Mouse (Mus musculus) embryonic facial prominence, embryonic 15.5 days (tissue): ENCODE data around the gene Pxylp1. TPM values are rescaled to one million over a fixed set of nuclear protein-coding genes. Genes with fewer than 3 reads are reported as not detected.
A peak's percentile ranks its signal among the peaks of the same experiment; 100 is the strongest.

Experiments
- ATAC-seq: fragments of 200-750 bp; cut with Nextera tagmentation; 2 replicates; pipeline ENCODE4 v1.8.0; 2017; ENCODE audit warnings: low read depth, moderate TSS enrichment; ENCODE audit not compliant: insufficient number of reproducible peaks, low FRiP score, low TSS enrichment
- H3K27ac ChIP-seq: fragments of 300-500 bp; sonication (generic); replicated peaks from 2 replicates; pipeline ENCODE4 v1.5.1; 2015; ENCODE audit warnings: mild to moderate bottlenecking, inconsistent platforms
- H3K27me3 ChIP-seq: fragments of 300-500 bp; sonication (generic); 2 replicates; pipeline ENCODE4 v1.6.1; 2015; ENCODE audit warnings: inconsistent platforms
- H3K36me3 ChIP-seq: fragments of 300-500 bp; sonication (generic); 2 replicates; pipeline ENCODE4 v1.6.1; 2015; ENCODE audit warnings: mild to moderate bottlenecking, inconsistent platforms
- H3K4me1 ChIP-seq: fragments of 300-500 bp; sonication (generic); 2 replicates; pipeline ENCODE4 v1.6.1; 2015; ENCODE audit warnings: inconsistent platforms
- H3K4me2 ChIP-seq: fragments of 300-500 bp; sonication (generic); replicated peaks from 2 replicates; pipeline ENCODE4 v1.6.1; 2015; ENCODE audit warnings: mild to moderate bottlenecking, inconsistent platforms
- H3K4me3 ChIP-seq: fragments of 300-500 bp; sonication (generic); replicated peaks from 2 replicates; pipeline ENCODE4 v1.5.1; 2015; ENCODE audit warnings: mild to moderate bottlenecking, inconsistent platforms
- H3K9ac ChIP-seq: fragments of 300-500 bp; sonication (generic); 2 replicates; pipeline ENCODE4 v1.6.1; 2015; ENCODE audit warnings: inconsistent platforms
- H3K9me3 ChIP-seq: fragments of 300-500 bp; sonication (generic); replicated peaks from 2 replicates; pipeline ENCODE4 v1.6.1; 2016; ENCODE audit warnings: inconsistent platforms
- WGBS: fragments of 180-500 bp; shearing (Covaris S2); methylation state at CpG from one replicate; pipeline ENCODE4 v1.1.7; 2015; 5-methylcytosine and 5-hydroxymethylcytosine counted together
- polyA plus RNA-seq: library from polyadenylated mRNA; unstranded; fragments of >200 nt; fragmentation: Nextera tagmentation; extraction: Ambion mirVana; gene quantifications from 2 replicates; pipeline ENCODE4 v1.2.1, GENCODE M21; 2015

The Pxylp1 gene
- polyA plus RNA-seq, 1 experiment from 2014 or later, result 34.4 TPM

DNA sequence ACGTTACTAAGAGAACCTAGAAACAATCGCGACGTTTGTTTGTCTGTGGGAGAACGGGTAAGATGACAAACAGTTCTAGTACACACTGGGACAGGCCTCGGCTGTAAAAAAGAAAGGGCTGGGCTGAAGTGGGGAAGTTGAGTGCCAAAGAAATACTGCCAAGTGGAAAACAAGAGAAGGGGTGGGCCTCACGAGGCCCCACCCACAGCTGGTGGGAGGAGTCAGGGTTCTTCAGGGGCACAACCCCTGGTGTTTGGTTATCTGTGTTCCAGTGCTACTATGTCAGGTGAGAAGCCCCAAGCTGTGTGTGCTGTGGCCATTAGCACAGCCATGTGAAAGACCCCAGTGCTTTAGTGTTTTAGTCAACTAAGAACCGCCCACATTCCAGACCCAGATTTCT, 22.4 kb downstream of the Pxylp1 start:
- ATAC-seq, result no peak
- 80% methylated on average over 8 of the region's 8 CpGs for WGBS
- no peak overlapping the region for H3K27ac ChIP-seq

DNA sequence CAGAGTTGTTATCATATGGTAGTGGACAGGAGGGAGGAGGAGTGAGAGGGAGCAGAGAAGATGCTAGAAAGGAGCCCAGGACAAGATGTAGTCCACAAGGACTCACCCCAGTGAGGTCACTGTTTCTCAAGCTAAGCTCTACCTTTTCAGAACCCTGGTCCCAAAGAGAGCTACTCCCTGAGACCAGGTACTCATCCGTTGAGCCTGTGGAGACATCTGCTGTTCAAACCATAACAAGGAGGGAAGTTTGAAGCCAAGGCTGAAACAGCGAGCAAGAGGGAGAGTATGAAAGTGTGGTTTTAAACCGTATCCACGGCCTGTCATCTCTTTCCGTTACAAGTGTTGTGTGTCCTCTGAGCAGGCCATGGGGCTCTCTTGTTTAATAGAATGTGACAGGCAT, 22.9 kb downstream of the Pxylp1 start:
- Histone ChIP-seq H3K4me1 (peaks cover 11% of the 10 kb centered on the region; the same call in 1 of the 2 replicates), H3K4me3 (no peak overlapping the region), H3K4me2 (no peak overlapping the region), H3K27me3 (no peaks in the 10 kb centered on the region), H3K9me3 (no peaks in the 10 kb centered on the region), H3K27ac (no peak overlapping the region), H3K36me3 (no peaks in the 10 kb centered on the region), H3K9ac (no peak overlapping the region)
- ATAC-seq, result no peak
- 80% methylated on average over 5 of the region's 5 CpGs for WGBS

More for the DNA sequence above, 22.4 kb downstream of the Pxylp1 start:
- Histone ChIP-seq H3K36me3 (no peaks in the 10 kb centered on the region), H3K27me3 (no peaks in the 10 kb centered on the region), H3K9me3 (no peaks in the 10 kb centered on the region), H3K4me3 (no peak overlapping the region), H3K4me1 (peaks cover 14% of the 10 kb centered on the region; the same call in 1 of the 2 replicates), H3K4me2 (no peak overlapping the region), H3K9ac (no peak overlapping the region)

DNA sequence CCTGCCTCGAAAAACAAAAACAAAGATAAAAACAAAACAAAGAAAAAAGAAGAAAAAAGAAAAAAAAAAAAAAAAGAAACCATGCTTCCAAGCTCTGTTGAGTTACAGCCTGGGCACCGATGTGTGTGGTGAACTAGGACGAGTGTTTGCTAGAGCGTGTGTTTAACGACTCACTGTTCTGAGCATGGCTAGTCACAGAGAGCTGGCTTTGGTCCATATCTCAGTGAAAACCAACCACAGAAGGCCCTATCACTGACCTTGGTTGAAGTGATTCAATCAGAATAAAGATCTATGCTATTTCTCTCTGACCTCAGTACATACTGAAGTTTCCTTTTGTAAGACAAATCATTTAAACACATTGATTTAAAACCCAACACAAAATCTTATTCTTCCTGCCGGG, 23.9 kb downstream of the Pxylp1 start:
- no peak for ATAC-seq
- WGBS, result 90% methylated on average over 6 of the region's 6 CpGs

DNA sequence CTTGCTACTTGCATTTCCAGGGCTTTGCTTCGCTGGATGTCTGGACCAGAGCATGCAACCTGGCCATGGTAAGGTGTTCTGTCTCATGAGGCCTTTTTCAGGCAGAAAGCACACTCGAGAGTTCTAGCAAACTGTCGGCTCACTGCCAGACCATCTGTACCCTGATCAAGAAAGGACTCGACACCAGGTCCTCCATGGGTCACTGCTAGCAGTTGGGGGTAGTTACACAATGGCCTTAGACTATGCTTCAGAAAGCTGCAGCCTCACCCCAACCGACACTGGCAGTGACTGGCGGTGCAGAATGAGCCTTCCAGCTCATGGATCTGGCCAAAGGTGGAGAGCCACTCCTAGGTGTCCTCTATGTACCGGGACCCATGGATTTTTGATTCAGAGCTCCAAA, 25.3 kb downstream of the Pxylp1 start:
- H3K27ac ChIP-seq, result no peak overlapping the region
- H3K9me3 ChIP-seq, result no peaks in the 10 kb centered on the region
- no peaks in the 10 kb centered on the region for H3K36me3 ChIP-seq
- no peaks in the 10 kb centered on the region for H3K27me3 ChIP-seq
- H3K4me1 ChIP-seq, result peaks cover 25% of the 10 kb centered on the region
- H3K4me2 ChIP-seq, result no peak overlapping the region
- H3K4me3 ChIP-seq, result no peak overlapping the region
- 70% methylated on average over 7 of the region's 7 CpGs for WGBS
- H3K9ac ChIP-seq, result no peak overlapping the region
- ATAC-seq, result no peak

More for the DNA sequence above, 23.9 kb downstream of the Pxylp1 start:
- Histone ChIP-seq H3K36me3 (no peaks in the 10 kb centered on the region), H3K4me3 (no peak overlapping the region), H3K27ac (no peak overlapping the region), H3K27me3 (no peaks in the 10 kb centered on the region), H3K4me1 (peaks cover 13% of the 10 kb centered on the region), H3K4me2 (no peak overlapping the region), H3K9ac (no peak overlapping the region), H3K9me3 (no peaks in the 10 kb centered on the region)

DNA sequence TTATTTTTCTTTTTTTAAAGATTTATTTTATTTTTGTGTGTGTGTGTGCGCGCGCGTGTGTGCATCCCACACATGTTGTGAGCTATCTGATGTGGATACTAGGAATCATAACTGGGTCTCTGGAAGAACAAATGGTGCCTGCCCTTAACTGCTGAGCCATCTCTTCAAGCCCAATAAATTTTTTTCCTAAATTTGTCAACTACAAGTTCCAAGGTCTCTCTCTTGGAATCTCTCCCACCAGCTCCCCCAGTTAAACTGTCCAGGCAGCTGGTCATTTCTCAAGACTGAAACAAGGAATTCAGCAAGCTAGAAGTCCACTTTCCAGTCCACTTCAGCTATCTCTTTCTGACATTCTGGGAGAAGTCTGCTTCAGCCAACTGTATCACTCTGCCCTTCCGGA, 26.3 kb downstream of the Pxylp1 start:
- ATAC-seq, result no peak
- H3K27ac ChIP-seq, result no peak overlapping the region
- H3K4me2 ChIP-seq, result no peak overlapping the region
- H3K9ac ChIP-seq, result no peak overlapping the region
- no peak overlapping the region for H3K4me3 ChIP-seq
- no peaks in the 10 kb centered on the region for H3K9me3 ChIP-seq
- H3K27me3 ChIP-seq, result no peaks in the 10 kb centered on the region
- H3K36me3 ChIP-seq, result no peaks in the 10 kb centered on the region
- WGBS, result 95% methylated on average over 5 of the region's 5 CpGs
- peaks cover 33% of the 10 kb centered on the region for H3K4me1 ChIP-seq

DNA sequence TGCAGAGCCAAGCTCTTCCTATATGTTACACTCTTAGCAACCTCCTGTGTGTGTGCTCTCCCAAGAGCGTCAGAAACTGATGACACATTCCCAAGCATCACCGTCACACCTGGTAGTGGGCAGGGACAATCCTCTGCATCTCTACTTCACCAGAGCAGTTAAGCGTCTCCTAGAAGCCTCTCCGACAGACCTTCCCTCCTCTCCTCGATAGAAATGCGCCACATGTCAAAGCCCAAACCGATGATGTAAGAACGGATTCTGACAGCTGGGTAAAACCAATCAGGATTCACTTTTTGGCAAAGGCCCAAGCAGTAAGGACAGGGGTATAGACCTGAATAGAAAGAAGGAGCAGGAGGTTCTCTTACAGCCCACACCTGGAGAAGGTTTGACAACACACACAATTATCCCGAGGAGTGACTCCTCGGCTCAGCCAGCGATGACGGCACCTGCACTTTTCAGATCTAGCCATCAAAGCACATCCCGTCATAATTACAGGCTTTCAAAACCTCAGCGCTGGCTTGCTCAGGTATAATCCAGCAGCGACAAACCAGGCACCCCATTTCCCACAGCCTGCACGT, 26.9 kb downstream of the Pxylp1 start:
- ATAC-seq, result no peak
- H3K4me2 ChIP-seq, result no peak overlapping the region
- 52% methylated on average over 16 of the region's 16 CpGs for WGBS
- peak overlapping the region; percentile 40; the same call in 1 of the 2 replicates for H3K27ac ChIP-seq
- H3K9me3 ChIP-seq, result no peaks in the 10 kb centered on the region
- H3K4me3 ChIP-seq, result no peak overlapping the region
- H3K4me1 ChIP-seq, result peaks cover 38% of the 10 kb centered on the region
- H3K9ac ChIP-seq, result no peak overlapping the region
- H3K36me3 ChIP-seq, result no peaks in the 10 kb centered on the region
- no peaks in the 10 kb centered on the region for H3K27me3 ChIP-seq

DNA sequence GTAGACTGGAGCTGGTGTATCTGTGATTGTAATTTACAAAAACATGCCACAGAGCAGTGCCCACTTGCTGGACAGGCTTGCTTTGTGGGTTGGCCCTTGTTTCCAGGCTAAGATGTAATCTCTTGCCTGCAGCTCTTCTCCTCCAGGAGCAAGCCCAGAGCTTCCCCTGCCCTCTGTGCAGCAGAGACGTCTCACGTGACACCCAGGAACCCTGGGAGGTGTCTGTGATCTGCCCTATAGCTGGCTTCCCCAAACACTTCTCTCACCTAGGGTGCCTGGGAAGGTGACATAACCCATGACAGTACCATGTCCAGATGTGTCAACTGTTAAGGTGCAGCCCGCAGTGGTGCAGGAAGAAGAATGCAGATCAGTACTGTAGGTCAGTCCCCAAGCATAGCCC, 28.9 kb downstream of the Pxylp1 start:
- WGBS, result 56% methylated on average over 3 of the region's 3 CpGs
- Histone ChIP-seq H3K4me2 (no peak overlapping the region), H3K4me3 (no peak overlapping the region), H3K9ac (no peak overlapping the region), H3K27ac (no peak overlapping the region), H3K27me3 (no peaks in the 10 kb centered on the region), H3K36me3 (no peaks in the 10 kb centered on the region), H3K4me1 (peaks cover 37% of the 10 kb centered on the region), H3K9me3 (no peaks in the 10 kb centered on the region)
- ATAC-seq, result no peak

DNA sequence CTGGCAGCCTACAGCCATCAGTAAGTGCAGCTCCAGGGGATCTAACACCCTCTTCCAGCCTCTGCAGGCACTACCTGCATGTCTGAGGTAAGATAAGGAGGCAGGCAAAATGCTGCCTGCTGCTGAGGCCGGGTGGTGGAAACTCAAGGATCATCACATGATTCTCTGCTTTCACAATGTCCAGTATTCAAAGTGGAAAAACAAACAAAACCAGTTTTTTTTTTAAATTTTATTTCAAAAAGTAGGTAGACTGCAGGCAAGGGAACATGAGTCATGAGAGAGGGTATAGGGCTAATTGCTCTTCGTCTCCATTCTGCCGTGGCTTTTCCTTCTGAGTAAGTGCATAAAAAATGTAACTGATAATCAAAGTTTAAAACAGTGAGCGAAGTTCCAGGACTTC, 29.6 kb downstream of the Pxylp1 start:
- H3K9ac ChIP-seq, result no peak overlapping the region
- H3K4me1 ChIP-seq, result peaks cover 37% of the 10 kb centered on the region
- no peak for ATAC-seq
- H3K4me3 ChIP-seq, result no peak overlapping the region
- no peaks in the 10 kb centered on the region for H3K27me3 ChIP-seq
- 0 out of 2 replicates have a peak overlapping the region, but pooled peaks have one; percentile 2 for H3K27ac ChIP-seq
- no peak overlapping the region for H3K4me2 ChIP-seq
- H3K9me3 ChIP-seq, result no peaks in the 10 kb centered on the region
- WGBS, result 55% methylated on average over 4 of the region's 4 CpGs
- H3K36me3 ChIP-seq, result no peaks in the 10 kb centered on the region

DNA sequence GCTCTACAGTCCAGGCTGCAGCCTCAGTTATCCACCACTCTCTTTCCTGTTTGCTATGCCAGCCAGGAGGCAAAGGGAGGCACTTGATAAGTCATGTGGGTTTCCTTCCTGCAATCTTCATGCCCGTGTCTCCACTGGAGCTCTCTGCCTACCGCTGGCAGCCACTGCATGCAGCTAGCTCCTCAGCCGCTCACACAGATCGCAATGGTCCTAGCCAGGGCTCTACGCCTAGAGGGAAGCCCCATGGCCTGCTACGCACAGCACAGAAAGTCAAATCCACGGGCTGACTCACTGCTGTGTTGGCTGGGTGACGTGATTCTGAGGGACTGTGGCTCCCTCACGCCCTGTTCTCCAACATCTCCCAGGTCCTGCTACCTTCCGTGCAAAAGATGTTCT, 31.4 kb downstream of the Pxylp1 start:
- Histone ChIP-seq H3K27me3 (no peaks in the 10 kb centered on the region), H3K4me2 (no peak overlapping the region), H3K9me3 (no peaks in the 10 kb centered on the region), H3K9ac (no peak overlapping the region), H3K27ac (peak overlapping the region; percentile 8), H3K36me3 (no peaks in the 10 kb centered on the region), H3K4me1 (peaks cover 37% of the 10 kb centered on the region), H3K4me3 (no peak overlapping the region)
- 61% methylated on average over 10 of the region's 10 CpGs for WGBS
- ATAC-seq, result no peak; the same call in 1 of the 2 replicates

DNA sequence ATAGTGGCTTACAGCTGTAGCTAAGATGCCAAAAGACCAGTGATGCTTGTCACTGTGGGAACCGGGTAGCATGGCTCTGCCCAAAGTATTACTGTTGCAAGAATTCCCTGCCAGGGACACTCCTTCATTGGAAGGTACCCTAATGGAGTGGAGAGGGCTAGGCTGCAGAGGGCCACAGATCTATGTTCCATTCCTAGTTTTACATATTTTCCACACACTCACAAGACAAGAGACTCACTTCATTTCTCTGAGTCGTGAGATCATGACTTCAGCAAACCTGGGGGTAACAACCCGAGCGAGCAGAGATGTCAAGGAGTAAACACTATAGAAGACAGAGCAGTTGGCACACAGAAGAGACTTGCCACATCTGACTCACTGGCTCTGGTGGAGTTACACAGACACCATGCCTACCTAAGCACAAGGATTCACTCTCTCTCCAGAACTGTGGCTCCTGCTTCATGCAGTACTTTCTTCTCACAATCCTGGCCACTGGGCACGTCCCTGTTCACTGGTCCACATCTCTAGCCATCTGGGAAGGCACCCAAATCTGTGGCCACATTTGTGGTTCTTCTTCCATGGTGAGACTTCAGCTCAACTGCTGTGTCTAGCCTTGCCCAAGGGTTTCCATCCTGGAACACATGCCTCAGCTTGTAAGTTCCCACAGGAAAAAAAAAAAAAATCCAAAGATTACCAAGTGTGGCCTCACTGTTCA, 31.9 kb downstream of the Pxylp1 start:
- Histone ChIP-seq H3K27ac (no peak overlapping the region), H3K4me2 (no peak overlapping the region), H3K4me3 (no peak overlapping the region), H3K27me3 (no peaks in the 10 kb centered on the region), H3K36me3 (no peaks in the 10 kb centered on the region), H3K9me3 (no peaks in the 10 kb centered on the region), H3K9ac (no peak overlapping the region), H3K4me1 (peaks cover 34% of the 10 kb centered on the region)
- WGBS, result 78% methylated on average over 5 of the region's 5 CpGs
- no peak for ATAC-seq

DNA sequence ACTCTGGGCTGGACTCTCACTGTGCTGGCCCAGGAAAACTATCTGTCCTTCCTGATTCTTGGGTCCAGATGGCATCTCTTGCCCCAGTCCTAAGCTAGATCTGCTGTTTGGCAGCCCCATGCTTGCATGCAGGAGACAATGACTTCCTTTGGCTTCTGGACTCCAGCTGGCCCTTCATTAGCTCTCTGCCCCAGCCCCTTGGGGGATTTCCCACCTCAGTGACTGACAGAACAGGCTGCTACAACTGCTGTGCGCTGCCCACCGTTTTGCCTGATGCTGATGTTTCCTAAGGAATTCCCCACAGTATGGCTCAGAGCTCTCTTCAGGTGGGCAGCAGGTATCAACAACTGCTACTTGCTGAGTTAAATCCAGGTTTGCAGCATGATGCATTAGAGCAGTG, 33.4 kb downstream of the Pxylp1 start:
- no peak overlapping the region for H3K9ac ChIP-seq
- ATAC-seq, result no peak
- no peak overlapping the region for H3K4me2 ChIP-seq
- no peak overlapping the region for H3K4me3 ChIP-seq
- no peak overlapping the region for H3K27ac ChIP-seq
- H3K9me3 ChIP-seq, result no peaks in the 10 kb centered on the region
- H3K36me3 ChIP-seq, result no peaks in the 10 kb centered on the region
- peaks cover 31% of the 10 kb centered on the region for H3K4me1 ChIP-seq
- H3K27me3 ChIP-seq, result no peaks in the 10 kb centered on the region
- WGBS, result 36% methylated on average over 2 of the region's 2 CpGs

DNA sequence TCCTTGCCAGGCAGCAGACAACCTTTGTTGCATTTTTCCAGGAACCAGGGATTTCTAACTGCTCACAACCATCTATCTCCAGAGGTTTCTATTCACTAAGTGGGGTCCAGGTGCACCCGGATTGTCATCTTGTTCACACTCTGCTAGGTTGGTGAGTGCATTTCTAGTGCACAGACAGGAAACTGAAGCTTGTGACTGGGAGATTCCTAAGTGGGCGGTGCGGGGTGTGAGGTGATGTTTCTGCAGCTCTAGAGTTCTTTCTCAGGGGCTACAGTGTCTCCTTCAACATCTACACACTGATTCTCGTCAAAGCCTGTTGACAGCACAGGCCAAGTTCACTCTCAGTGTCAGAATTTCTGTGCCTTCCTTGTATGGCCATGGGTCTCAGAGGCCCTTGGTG, 34.6 kb downstream of the Pxylp1 start:
- ATAC-seq, result no peak
- no peak overlapping the region for H3K4me3 ChIP-seq
- H3K36me3 ChIP-seq, result no peaks in the 10 kb centered on the region
- H3K4me1 ChIP-seq, result peaks cover 22% of the 10 kb centered on the region
- H3K27ac ChIP-seq, result no peak overlapping the region
- H3K9me3 ChIP-seq, result no peaks in the 10 kb centered on the region
- 82% methylated on average over 4 of the region's 4 CpGs for WGBS
- no peak overlapping the region for H3K9ac ChIP-seq
- H3K27me3 ChIP-seq, result no peaks in the 10 kb centered on the region
- no peak overlapping the region for H3K4me2 ChIP-seq
